Mouse (Mus musculus): ENCODE measurements around the gene Zfp281. TPM values are rescaled to one million over a fixed set of nuclear protein-coding genes. Genes with fewer than 3 reads are reported as not detected.

Gene Zfp281
- total RNA-seq, 1 experiment from 2014 or later, result 44.7 TPM

GRCm38 (mm10) chr1:136645849-136646625 is 21.3 kb downstream of the Zfp281 start:
- no peak for ATAC-seq (ENCODE audit: extremely low read depth, insufficient number of reproducible peaks, low FRiP score, poor library complexity, severe bottlenecking)

GRCm38 (mm10) chr1:136652066-136652465 is 27.4 kb downstream of the Zfp281 start:
- no peak for ATAC-seq (ENCODE audit: extremely low read depth, insufficient number of reproducible peaks, low FRiP score, poor library complexity, severe bottlenecking)

- ATAC-seq (ENCODE audit: extremely low read depth, insufficient number of reproducible peaks, low FRiP score, poor library complexity, severe bottlenecking), result no peak
These were observed 28.8 kb downstream of the Zfp281 start for GRCm38 (mm10) chr1:136653526-136653925.

GRCm38 (mm10) chr1:136654385-136654784 is 29.7 kb downstream of the Zfp281 start:
- ATAC-seq (ENCODE audit: extremely low read depth, insufficient number of reproducible peaks, low FRiP score, poor library complexity, severe bottlenecking), result no peak

GRCm38 (mm10) chr1:136656619-136657018 is 31.9 kb downstream of the Zfp281 start:
- no peak for ATAC-seq (ENCODE audit: extremely low read depth, insufficient number of reproducible peaks, low FRiP score, poor library complexity, severe bottlenecking)

GRCm38 (mm10) chr1:136658456-136659227 is 33.9 kb downstream of the Zfp281 start:
- ATAC-seq (ENCODE audit: extremely low read depth, insufficient number of reproducible peaks, low FRiP score, poor library complexity, severe bottlenecking), result no peak

- ATAC-seq (ENCODE audit: extremely low read depth, insufficient number of reproducible peaks, low FRiP score, poor library complexity, severe bottlenecking), result no peak
These were observed 34.6 kb downstream of the Zfp281 start for GRCm38 (mm10) chr1:136659337-136659736.

- ATAC-seq (ENCODE audit: extremely low read depth, insufficient number of reproducible peaks, low FRiP score, poor library complexity, severe bottlenecking), result no peak
These were observed 35.2 kb downstream of the Zfp281 start for GRCm38 (mm10) chr1:136659917-136660316.

GRCm38 (mm10) chr1:136661511-136661910 is 36.8 kb downstream of the Zfp281 start:
- ATAC-seq (ENCODE audit: extremely low read depth, insufficient number of reproducible peaks, low FRiP score, poor library complexity, severe bottlenecking), result no peak

GRCm38 (mm10) chr1:136661939-136662563 is 37.4 kb downstream of the Zfp281 start:
- no peak for ATAC-seq (ENCODE audit: extremely low read depth, insufficient number of reproducible peaks, low FRiP score, poor library complexity, severe bottlenecking)

- no peak for ATAC-seq (ENCODE audit: extremely low read depth, insufficient number of reproducible peaks, low FRiP score, poor library complexity, severe bottlenecking)
These were observed 40.4 kb downstream of the Zfp281 start for GRCm38 (mm10) chr1:136664921-136665582.

GRCm38 (mm10) chr1:136666513-136666912 is 41.8 kb downstream of the Zfp281 start:
- no peak for ATAC-seq (ENCODE audit: extremely low read depth, insufficient number of reproducible peaks, low FRiP score, poor library complexity, severe bottlenecking)

GRCm38 (mm10) chr1:136669926-136670325 is 45.2 kb downstream of the Zfp281 start:
- ATAC-seq (ENCODE audit: extremely low read depth, insufficient number of reproducible peaks, low FRiP score, poor library complexity, severe bottlenecking), result no peak

GRCm38 (mm10) chr1:136670421-136670820 is 45.7 kb downstream of the Zfp281 start:
- ATAC-seq (ENCODE audit: extremely low read depth, insufficient number of reproducible peaks, low FRiP score, poor library complexity, severe bottlenecking), result no peak

- ATAC-seq (ENCODE audit: extremely low read depth, insufficient number of reproducible peaks, low FRiP score, poor library complexity, severe bottlenecking), result no peak
These were observed 47.2 kb downstream of the Zfp281 start for GRCm38 (mm10) chr1:136671767-136672434.

GRCm38 (mm10) chr1:136672564-136672963 is 47.9 kb downstream of the Zfp281 start:
- ATAC-seq (ENCODE audit: extremely low read depth, insufficient number of reproducible peaks, low FRiP score, poor library complexity, severe bottlenecking), result no peak

- ATAC-seq (ENCODE audit: extremely low read depth, insufficient number of reproducible peaks, low FRiP score, poor library complexity, severe bottlenecking), result 0 out of 2 replicates have a peak, but pooled peaks have one; percentile 23
These were observed 48.6 kb downstream of the Zfp281 start for GRCm38 (mm10) chr1:136673293-136673692.

GRCm38 (mm10) chr1:136674548-136675455 is 50.1 kb downstream of the Zfp281 start:
- ATAC-seq (ENCODE audit: extremely low read depth, insufficient number of reproducible peaks, low FRiP score, poor library complexity, severe bottlenecking), result no peak
